Mouse (Mus musculus): Measurements from ENCODE around the gene Lcn3. TPM values are rescaled to one million over a fixed set of nuclear protein-coding genes. Genes with fewer than 3 reads are reported as not detected.
A peak's percentile ranks its signal among the peaks of the same experiment; 100 is the strongest.
"Not testable (repeated sequence)": the region's sequence is repeated elsewhere in the genome, so short reads cannot be mapped to it uniquely, and the experiment has no call there.

Lcn3 gene
- total RNA-seq (2014; rRNA removed; ENCODE audit: low replicate concordance): not detected in 2 replicates
- not detected in 2 replicates for polyA plus RNA-seq (2015; fragmentation: Nextera tagmentation; extraction: Ambion mirVana)

GRCm38 (mm10) chr2:25765269-25765668 lies at the start of gene Lcn3:
TSS of gene Lcn3 (plus strand) at chr2:25765569.
- H3K36me3 ChIP-seq (replicated peaks; ENCODE audit: control insufficient read depth, insufficient read depth, low read length): no peaks in the 10 kb centered on the region
- TF ChIP-seq CTCF (IDR thresholded peaks at IDR 0.05; ENCODE audit: low read depth) (no peak), EP300 (IDR thresholded peaks at IDR 0.05; ENCODE audit: low read depth) (no peak)
- no peaks in the 10 kb centered on the region for H3K27me3 ChIP-seq (ENCODE audit: control insufficient read depth, insufficient read depth, low read length)
- DNase-seq (ENCODE audit: low spot score) (no peak), ATAC-seq (ENCODE audit: insufficient read depth, low read depth) (no peak)
- H3K27ac ChIP-seq (ENCODE audit: low read depth): no peak within 1 kb of the TSS
- H3K4me1 ChIP-seq (ENCODE audit: control insufficient read depth, insufficient read depth): no peaks in the 10 kb centered on the region
- WGBS: 17% methylated on average over 2 of the region's 2 CpGs
- H3K9me3 ChIP-seq (replicated peaks; ENCODE audit: control insufficient read depth, low read length): no peaks in the 10 kb centered on the region
- no peak within 1 kb of the TSS for H3K4me2 ChIP-seq (ENCODE audit: low read depth, low read length)
- H3K9ac ChIP-seq (replicated peaks; ENCODE audit: low read depth, low read length): no peak within 1 kb of the TSS
- no peak within 1 kb of the TSS for H3K4me3 ChIP-seq (ENCODE audit: low read depth, low read length)

GRCm38 (mm10) chr2:25717222-25717621 lies 48.1 kb upstream of the Lcn3 start:
- Histone ChIP-seq H3K27ac (ENCODE audit: low read depth) (no peak overlapping the region), H3K27me3 (ENCODE audit: control insufficient read depth, insufficient read depth, low read length) (no peaks in the 10 kb centered on the region), H3K4me3 (ENCODE audit: low read depth, low read length) (no peak overlapping the region), H3K9ac (replicated peaks; ENCODE audit: low read depth, low read length) (no peak overlapping the region), H3K4me2 (ENCODE audit: low read depth, low read length) (no peak overlapping the region), H3K9me3 (replicated peaks; ENCODE audit: control insufficient read depth, low read length) (no peaks in the 10 kb centered on the region), H3K4me1 (ENCODE audit: control insufficient read depth, insufficient read depth) (no peaks in the 10 kb centered on the region), H3K36me3 (replicated peaks; ENCODE audit: control insufficient read depth, insufficient read depth, low read length) (no peaks in the 10 kb centered on the region)
- TF ChIP-seq EP300 (IDR thresholded peaks at IDR 0.05; ENCODE audit: low read depth): no peak
- TF ChIP-seq CTCF (IDR thresholded peaks at IDR 0.05; ENCODE audit: low read depth): no peak
- ATAC-seq (ENCODE audit: insufficient read depth, low read depth): no peak
- DNase-seq (ENCODE audit: low spot score): no peak

- Histone ChIP-seq H3K9me3 (replicated peaks; ENCODE audit: control insufficient read depth, low read length) (no peaks in the 10 kb centered on the region), H3K27me3 (ENCODE audit: control insufficient read depth, insufficient read depth, low read length) (no peaks in the 10 kb centered on the region), H3K36me3 (replicated peaks; ENCODE audit: control insufficient read depth, insufficient read depth, low read length) (no peaks in the 10 kb centered on the region), H3K4me2 (ENCODE audit: low read depth, low read length) (no peak overlapping the region), H3K27ac (ENCODE audit: low read depth) (no peak overlapping the region), H3K9ac (replicated peaks; ENCODE audit: low read depth, low read length) (no peak overlapping the region), H3K4me3 (ENCODE audit: low read depth, low read length) (no peak overlapping the region), H3K4me1 (ENCODE audit: control insufficient read depth, insufficient read depth) (no peaks in the 10 kb centered on the region)
- ATAC-seq (ENCODE audit: insufficient read depth, low read depth) (no peak), DNase-seq (ENCODE audit: low spot score) (peak; percentile 12)
- WGBS: 25% methylated on average over 2 of the region's 2 CpGs
- no peak for TF ChIP-seq EP300 (IDR thresholded peaks at IDR 0.05; ENCODE audit: low read depth)
- TF ChIP-seq CTCF (IDR thresholded peaks at IDR 0.05; ENCODE audit: low read depth): no peak
Measured at GRCm38 (mm10) chr2:25733199-25733930, 32.0 kb upstream of the Lcn3 start.

- not testable (repeated sequence) for H3K4me2 ChIP-seq (ENCODE audit: low read depth, low read length); H3K4me1 ChIP-seq (ENCODE audit: control insufficient read depth, insufficient read depth); H3K27ac ChIP-seq (ENCODE audit: low read depth); H3K9me3 ChIP-seq (replicated peaks; ENCODE audit: control insufficient read depth, low read length); H3K27me3 ChIP-seq (ENCODE audit: control insufficient read depth, insufficient read depth, low read length); H3K36me3 ChIP-seq (replicated peaks; ENCODE audit: control insufficient read depth, insufficient read depth, low read length); ATAC-seq (ENCODE audit: insufficient read depth, low read depth); DNase-seq (ENCODE audit: low spot score); H3K9ac ChIP-seq (replicated peaks; ENCODE audit: low read depth, low read length); H3K4me3 ChIP-seq (ENCODE audit: low read depth, low read length)
- WGBS: 70% methylated on average over 3 of the region's 3 CpGs
Measured at GRCm38 (mm10) chr2:25736709-25737108, 28.7 kb upstream of the Lcn3 start, which contains the start of gene Obp2b. TSS of gene Obp2b (plus strand) at chr2:25737009.

- ATAC-seq (ENCODE audit: insufficient read depth, low read depth) (no peak), DNase-seq (ENCODE audit: low spot score) (peak; percentile 32)
- Histone ChIP-seq H3K4me3 (ENCODE audit: low read depth, low read length) (no peak overlapping the region), H3K36me3 (replicated peaks; ENCODE audit: control insufficient read depth, insufficient read depth, low read length) (no peaks in the 10 kb centered on the region), H3K4me1 (ENCODE audit: control insufficient read depth, insufficient read depth) (no peaks in the 10 kb centered on the region), H3K4me2 (ENCODE audit: low read depth, low read length) (no peak overlapping the region), H3K9ac (replicated peaks; ENCODE audit: low read depth, low read length) (no peak overlapping the region), H3K9me3 (replicated peaks; ENCODE audit: control insufficient read depth, low read length) (no peaks in the 10 kb centered on the region), H3K27me3 (ENCODE audit: control insufficient read depth, insufficient read depth, low read length) (no peaks in the 10 kb centered on the region), H3K27ac (ENCODE audit: low read depth) (no peak overlapping the region)
- 62% methylated on average over 1 of the region's 1 CpGs for WGBS
- TF ChIP-seq EP300 (IDR thresholded peaks at IDR 0.05; ENCODE audit: low read depth) (no peak), CTCF (IDR thresholded peaks at IDR 0.05; ENCODE audit: low read depth) (no peak)
Measured at GRCm38 (mm10) chr2:25741671-25742070, 23.7 kb upstream of the Lcn3 start.

- H3K4me1 ChIP-seq (ENCODE audit: control insufficient read depth, insufficient read depth): no peaks in the 10 kb centered on the region
- H3K36me3 ChIP-seq (replicated peaks; ENCODE audit: control insufficient read depth, insufficient read depth, low read length): no peaks in the 10 kb centered on the region
- no peak for DNase-seq (ENCODE audit: low spot score)
- TF ChIP-seq CTCF (IDR thresholded peaks at IDR 0.05; ENCODE audit: low read depth): no peak
- no peak for TF ChIP-seq EP300 (IDR thresholded peaks at IDR 0.05; ENCODE audit: low read depth)
- H3K4me3 ChIP-seq (ENCODE audit: low read depth, low read length): no peak overlapping the region
- 93% methylated on average over 1 of the region's 1 CpGs for WGBS
- no peaks in the 10 kb centered on the region for H3K27me3 ChIP-seq (ENCODE audit: control insufficient read depth, insufficient read depth, low read length)
- H3K9ac ChIP-seq (replicated peaks; ENCODE audit: low read depth, low read length): no peak overlapping the region
- H3K27ac ChIP-seq (ENCODE audit: low read depth): no peak overlapping the region
- H3K4me2 ChIP-seq (ENCODE audit: low read depth, low read length): no peak overlapping the region
- no peak for ATAC-seq (ENCODE audit: insufficient read depth, low read depth)
- 0 out of 2 replicates have a peak, but pooled peaks cover 3% of the 10 kb centered on the region for H3K9me3 ChIP-seq (replicated peaks; ENCODE audit: control insufficient read depth, low read length)
Measured at GRCm38 (mm10) chr2:25754201-25754600, 11.2 kb upstream of the Lcn3 start.
